Mouse (Mus musculus) lung, embryonic 15.5 days (tissue): ENCODE data around the gene Fam129a. TPM values are rescaled to one million over a fixed set of nuclear protein-coding genes. Genes with fewer than 3 reads are reported as not detected.
"Not testable (repeated sequence)": the region's sequence is repeated elsewhere in the genome, so short reads cannot be mapped to it uniquely, and the experiment has no call there.

Experiments
- ATAC-seq: fragments of 200-750 bp; cut with Nextera tagmentation; 2 replicates; pipeline ENCODE4 v1.8.0; 2017; ENCODE audit warnings: moderate number of reproducible peaks, borderline replicate concordance; ENCODE audit not compliant: low FRiP score, low TSS enrichment; ENCODE audit errors: extremely low read depth
- H3K27ac ChIP-seq: fragments of 300-500 bp; sonication (generic); 2 replicates; pipeline ENCODE4 v1.5.1; 2015; ENCODE audit warnings: moderate library complexity, mild to moderate bottlenecking, inconsistent platforms
- H3K27me3 ChIP-seq: fragments of 300-500 bp; sonication (generic); 2 replicates; pipeline ENCODE4 v1.6.1; 2015; ENCODE audit warnings: inconsistent platforms
- H3K36me3 ChIP-seq: fragments of 300-500 bp; sonication (generic); 2 replicates; pipeline ENCODE4 v1.6.1; 2015; ENCODE audit warnings: inconsistent platforms
- H3K4me1 ChIP-seq: fragments of 300-500 bp; sonication (generic); 2 replicates; pipeline ENCODE4 v1.6.1; 2015; ENCODE audit warnings: inconsistent platforms
- H3K4me2 ChIP-seq: fragments of 300-500 bp; sonication (generic); 2 replicates; pipeline ENCODE4 v1.6.1; 2015; ENCODE audit warnings: inconsistent platforms, mild to moderate bottlenecking, moderate library complexity
- H3K4me3 ChIP-seq: fragments of 300-500 bp; sonication (generic); 2 replicates; pipeline ENCODE4 v1.5.1; 2015; ENCODE audit warnings: mild to moderate bottlenecking, inconsistent platforms
- H3K9ac ChIP-seq: fragments of 300-500 bp; sonication (generic); 2 replicates; pipeline ENCODE4 v1.6.1; 2015; ENCODE audit warnings: inconsistent platforms
- H3K9me3 ChIP-seq: fragments of 300-500 bp; sonication (generic); 2 replicates; pipeline ENCODE4 v1.6.1; 2016; ENCODE audit warnings: inconsistent platforms
- WGBS: fragments of 180-500 bp; shearing (Covaris S2); methylation state at CpG from one replicate; pipeline ENCODE4 v1.1.7; 2015; 5-methylcytosine and 5-hydroxymethylcytosine counted together
- polyA plus RNA-seq: library from polyadenylated mRNA; unstranded; fragments of >200 nt; fragmentation: Nextera tagmentation; extraction: Ambion mirVana; gene quantifications from 2 replicates; pipeline ENCODE4 v1.2.1, GENCODE M21; 2015

Gene Fam129a
- polyA plus RNA-seq, 1 experiment from 2014 or later, result 10.4 TPM

GRCm38 (mm10) chr1:151592085-151593017 lies 21.4 kb downstream of the Fam129a start:
- Histone ChIP-seq H3K36me3 (no peaks in the 10 kb centered on the region), H3K27ac (no peak overlapping the region), H3K27me3 (peaks cover 4% of the 10 kb centered on the region; the same call in 1 of the 2 replicates), H3K9ac (no peak overlapping the region), H3K9me3 (no peaks in the 10 kb centered on the region), H3K4me1 (peaks cover 10% of the 10 kb centered on the region), H3K4me3 (no peak overlapping the region), H3K4me2 (peak overlapping the region; percentile 10; the same call in 1 of the 2 replicates)
- WGBS, result 60% methylated on average over 13 of the region's 13 CpGs
- no peak for ATAC-seq

GRCm38 (mm10) chr1:151594906-151595305 lies 23.9 kb downstream of the Fam129a start:
- H3K27ac ChIP-seq, result no peak overlapping the region
- H3K36me3 ChIP-seq, result no peaks in the 10 kb centered on the region
- H3K4me1 ChIP-seq, result peaks cover 10% of the 10 kb centered on the region
- no peaks in the 10 kb centered on the region for H3K27me3 ChIP-seq
- no peaks in the 10 kb centered on the region for H3K9me3 ChIP-seq
- H3K4me3 ChIP-seq, result no peak overlapping the region
- no peak overlapping the region for H3K4me2 ChIP-seq
- no peak for ATAC-seq
- WGBS, result 72% methylated on average over 4 of the region's 4 CpGs
- no peak overlapping the region for H3K9ac ChIP-seq

- Histone ChIP-seq H3K36me3 (no peaks in the 10 kb centered on the region), H3K4me3 (no peak overlapping the region), H3K27ac (no peak overlapping the region), H3K9me3 (no peaks in the 10 kb centered on the region), H3K4me2 (no peak overlapping the region), H3K27me3 (no peaks in the 10 kb centered on the region), H3K9ac (no peak overlapping the region), H3K4me1 (peaks cover 10% of the 10 kb centered on the region)
- ATAC-seq, result no peak
- WGBS, result 74% methylated on average over 12 of the region's 12 CpGs
These were observed 24.8 kb downstream of the Fam129a start for GRCm38 (mm10) chr1:151595600-151596299.

GRCm38 (mm10) chr1:151596562-151596961 lies 25.6 kb downstream of the Fam129a start:
- 61% methylated on average over 8 of the region's 8 CpGs for WGBS
- Histone ChIP-seq H3K27me3 (no peaks in the 10 kb centered on the region), H3K36me3 (no peaks in the 10 kb centered on the region), H3K4me2 (no peak overlapping the region), H3K27ac (no peak overlapping the region), H3K9me3 (no peaks in the 10 kb centered on the region), H3K4me3 (no peak overlapping the region), H3K4me1 (peaks cover 7% of the 10 kb centered on the region), H3K9ac (no peak overlapping the region)
- ATAC-seq, result no peak

GRCm38 (mm10) chr1:151597677-151598297 lies 26.8 kb downstream of the Fam129a start:
- no peak overlapping the region for H3K4me3 ChIP-seq
- no peaks in the 10 kb centered on the region for H3K4me1 ChIP-seq
- no peak overlapping the region for H3K9ac ChIP-seq
- H3K9me3 ChIP-seq, result no peaks in the 10 kb centered on the region
- H3K27ac ChIP-seq, result no peak overlapping the region
- H3K4me2 ChIP-seq, result no peak overlapping the region
- WGBS, result 63% methylated on average over 6 of the region's 6 CpGs
- no peaks in the 10 kb centered on the region for H3K36me3 ChIP-seq
- no peak for ATAC-seq
- no peaks in the 10 kb centered on the region for H3K27me3 ChIP-seq

- H3K36me3 ChIP-seq, result no peaks in the 10 kb centered on the region
- H3K27ac ChIP-seq, result no peak overlapping the region
- no peak overlapping the region for H3K4me3 ChIP-seq
- WGBS, result 92% methylated on average over 2 of the region's 2 CpGs
- no peak overlapping the region for H3K4me2 ChIP-seq
- ATAC-seq, result no peak
- H3K9me3 ChIP-seq, result no peaks in the 10 kb centered on the region
- H3K4me1 ChIP-seq, result 0 out of 2 replicates have a peak, but pooled peaks cover 3% of the 10 kb centered on the region
- no peaks in the 10 kb centered on the region for H3K27me3 ChIP-seq
- H3K9ac ChIP-seq, result no peak overlapping the region
These were observed 27.9 kb downstream of the Fam129a start for GRCm38 (mm10) chr1:151598876-151599275.

GRCm38 (mm10) chr1:151604328-151604727 lies 33.3 kb downstream of the Fam129a start:
- WGBS, result 53% methylated on average over 2 of the region's 2 CpGs
- Histone ChIP-seq H3K9me3 (no peaks in the 10 kb centered on the region), H3K9ac (no peak overlapping the region), H3K4me2 (no peak overlapping the region), H3K36me3 (no peaks in the 10 kb centered on the region), H3K4me1 (0 out of 2 replicates have a peak, but pooled peaks cover 3% of the 10 kb centered on the region), H3K27ac (no peak overlapping the region), H3K27me3 (no peaks in the 10 kb centered on the region), H3K4me3 (no peak overlapping the region)
- no peak for ATAC-seq

GRCm38 (mm10) chr1:151607957-151608356 lies 37.0 kb downstream of the Fam129a start:
- WGBS, result 57% methylated on average over 3 of the region's 3 CpGs
- not testable (repeated sequence) for H3K9me3 ChIP-seq, H3K27ac ChIP-seq, H3K36me3 ChIP-seq, H3K27me3 ChIP-seq, H3K4me3 ChIP-seq, H3K9ac ChIP-seq, ATAC-seq, H3K4me1 ChIP-seq, H3K4me2 ChIP-seq

- Histone ChIP-seq H3K4me3 (no peak overlapping the region), H3K27ac (no peak overlapping the region), H3K4me2 (no peak overlapping the region), H3K4me1 (no peaks in the 10 kb centered on the region), H3K27me3 (no peaks in the 10 kb centered on the region), H3K9me3 (no peaks in the 10 kb centered on the region), H3K36me3 (no peaks in the 10 kb centered on the region), H3K9ac (no peak overlapping the region)
- no peak for ATAC-seq
These were observed 39.6 kb downstream of the Fam129a start for GRCm38 (mm10) chr1:151610621-151611020.

GRCm38 (mm10) chr1:151614320-151614935 lies 43.4 kb downstream of the Fam129a start:
- Histone ChIP-seq H3K4me3 (no peak overlapping the region), H3K9ac (no peak overlapping the region), H3K36me3 (no peaks in the 10 kb centered on the region), H3K9me3 (no peaks in the 10 kb centered on the region), H3K27ac (no peak overlapping the region), H3K4me1 (0 out of 2 replicates have a peak, but pooled peaks cover 7% of the 10 kb centered on the region), H3K4me2 (no peak overlapping the region), H3K27me3 (no peaks in the 10 kb centered on the region)
- ATAC-seq, result no peak
- 45% methylated on average over 10 of the region's 10 CpGs for WGBS

GRCm38 (mm10) chr1:151615625-151616024 lies 44.6 kb downstream of the Fam129a start:
- no peak overlapping the region for H3K4me2 ChIP-seq
- no peaks in the 10 kb centered on the region for H3K27me3 ChIP-seq
- no peak overlapping the region for H3K4me3 ChIP-seq
- no peaks in the 10 kb centered on the region for H3K9me3 ChIP-seq
- no peak for ATAC-seq
- H3K36me3 ChIP-seq, result no peaks in the 10 kb centered on the region
- 0 out of 2 replicates have a peak, but pooled peaks cover 8% of the 10 kb centered on the region for H3K4me1 ChIP-seq
- 89% methylated on average over 6 of the region's 6 CpGs for WGBS
- H3K27ac ChIP-seq, result no peak overlapping the region
- H3K9ac ChIP-seq, result no peak overlapping the region
